Comparison of ENCODE assay signal across 8 mouse cellular contexts in the genomic region with DNA sequence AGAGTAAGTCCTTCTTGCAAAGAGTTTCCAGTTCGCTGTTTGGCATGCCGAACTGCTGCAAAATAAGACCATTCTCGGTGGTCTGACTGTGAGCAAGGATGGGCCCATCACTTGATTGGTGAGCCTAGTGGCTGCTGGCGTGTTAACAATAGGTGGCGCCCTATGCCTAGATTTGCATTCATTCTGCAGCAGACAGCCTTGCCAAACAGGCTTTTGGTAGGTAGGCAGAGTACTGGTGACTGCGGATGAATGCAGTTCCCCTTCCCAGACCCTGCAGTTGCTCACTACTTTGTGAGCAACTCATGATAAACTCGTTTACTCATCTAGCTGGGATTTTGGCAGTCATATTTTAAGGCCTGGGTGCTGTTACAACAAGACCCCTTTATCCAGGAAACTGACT. TPM values are rescaled to one million over a fixed set of nuclear protein-coding genes. Genes with fewer than 3 reads are reported as not detected.
DNase-seq lines count a peak whose midpoint lies in the region; ATAC-seq and TF ChIP-seq lines count a peak whose summit lies in the region.

No protein-coding gene starts in this region.

- H3K4me2 ChIP-seq in lung, postnatal 0 days (replicated peaks; ENCODE audit: low read depth, low read length) = no peak overlapping the region

- TF ChIP-seq CTCF in lung, postnatal 0 days (IDR thresholded peaks at IDR 0.05) = peak; percentile 78

- no peak overlapping the region for H3K27ac ChIP-seq in lung, postnatal 0 days (ENCODE audit: low read length)

- peak; percentile 14 for DNase-seq in ovary, adult 18-20 months (ENCODE audit: low spot score)
- no peak for DNase-seq in ovary, postnatal 10 days (ENCODE audit: low spot score)
- peak; percentile 4 to 9 for DNase-seq in cerebellum, postnatal 36 days
- DNase-seq in heart, postnatal 4 days = peak; percentile 62
- peak; percentile 77 for DNase-seq in layer of hippocampus, adult 11-12 months (ENCODE audit: low spot score)
- DNase-seq in lung, postnatal 0 days (ENCODE audit: low spot score) = peak; percentile 60
- peak; percentile 50 for DNase-seq in right cerebral cortex, postnatal 4 days
- DNase-seq in spleen, postnatal 36 days (ENCODE audit: low spot score in 2 of 2) = no peak

- H3K4me3 ChIP-seq in lung, postnatal 0 days (ENCODE audit: low read depth, low read length) = no peak overlapping the region

- no peaks in the 10 kb centered on the region for H3K4me1 ChIP-seq in lung, postnatal 0 days (ENCODE audit: insufficient read depth, low read depth, low read length)

- H3K27me3 ChIP-seq in lung, postnatal 0 days (replicated peaks; ENCODE audit: insufficient read depth, low read length) = no peaks in the 10 kb centered on the region

- no peak for TF ChIP-seq EP300 in lung, postnatal 0 days (IDR thresholded peaks at IDR 0.05)

- WGBS in lung, postnatal 0 days = 19% methylated on average over 7 of the region's 7 CpGs

- H3K9me3 ChIP-seq in lung, postnatal 0 days (ENCODE audit: low read length) = no peaks in the 10 kb centered on the region

- no peaks in the 10 kb centered on the region for H3K36me3 ChIP-seq in lung, postnatal 0 days (ENCODE audit: insufficient read depth, low read length)

- H3K9ac ChIP-seq in lung, postnatal 0 days (replicated peaks; ENCODE audit: low read depth) = no peak overlapping the region

- ATAC-seq in lung, postnatal 0 days = no peak

RNA-seq across cellular contexts. Expression of a gene that starts 20.4 kb away (rescaled TPM):
- total RNA-seq in heart, postnatal 4 days (2021) = under 1 TPM in 1 of 2 experiments, not detected in 1; 0.21 TPM
- not detected in 2 replicates for polyA plus RNA-seq in lung, postnatal 0 days (2015; fragmentation: Nextera tagmentation; extraction: Ambion mirVana)

RNA-seq across cellular contexts. Expression of a gene that starts 41.2 kb away (rescaled TPM):
- not detected for total RNA-seq in heart, postnatal 4 days (2021)
- polyA plus RNA-seq in lung, postnatal 0 days (2015; fragmentation: Nextera tagmentation; extraction: Ambion mirVana) = not detected in 2 replicates

Comparison
In these comparisons a context has a peak if more than half of its experiments do, and no peak if none do; other contexts are left out.
1. DNase-seq: peak in ovary, adult 18-20 months (single experiment), cerebellum, postnatal 36 days (2 of 2), heart, postnatal 4 days (single experiment), layer of hippocampus, adult 11-12 months (single experiment), lung, postnatal 0 days (single experiment) and right cerebral cortex, postnatal 4 days (single experiment); none in ovary, postnatal 10 days (single experiment) and spleen, postnatal 36 days (0 of 2).